Mouse (Mus musculus) activated CD4-positive, CD25-positive, alpha-beta regulatory T cell, adult 4 months (primary cell): ENCODE measurements at regions not wholly inside any gene's neighbourhood (a gene's known extent, or its start where the extent isn't known, plus 50 kb on each side); places are given as distances from the start of the nearest gene placed in this dataset.

Experiments
- ATAC-seq: one replicate; pipeline ENCODE4 v1.8.0; 2017

DNA sequence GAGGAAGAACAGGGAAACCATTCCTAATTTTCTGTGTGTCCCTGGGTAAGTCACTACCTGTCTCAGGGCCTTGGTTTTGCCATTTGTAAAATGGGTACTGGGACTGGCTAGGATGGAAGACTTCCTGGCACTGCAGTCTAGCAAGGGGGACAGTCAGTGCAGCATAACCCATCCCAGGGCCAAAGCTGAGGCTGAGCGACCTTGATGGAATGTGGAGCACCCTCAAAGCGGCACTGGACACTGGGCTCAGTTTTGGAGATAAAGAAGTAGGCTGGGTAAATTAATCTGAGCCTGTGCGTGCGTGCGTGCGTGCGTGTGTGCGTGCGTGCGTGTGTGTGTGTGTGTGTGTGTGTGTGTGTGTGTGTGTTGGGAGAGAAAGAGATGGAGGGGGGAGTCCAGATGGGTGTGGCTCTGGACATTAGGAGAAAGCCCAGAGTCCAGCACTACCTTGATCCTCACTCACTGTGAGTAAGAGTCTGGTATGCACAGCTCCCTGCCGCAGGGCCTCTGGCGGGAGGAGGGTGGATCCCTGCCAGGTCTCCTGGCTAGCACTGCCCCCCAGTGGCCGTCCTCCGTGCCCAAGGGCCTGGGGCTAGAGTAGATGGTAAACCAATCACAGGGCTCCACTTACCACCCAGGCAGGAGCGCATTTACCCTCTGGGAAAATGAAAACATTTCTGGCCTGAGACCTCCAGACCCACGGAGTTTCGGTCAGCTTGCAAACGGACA lies 320.3 kb upstream of the Dio3 start:
- no peak for ATAC-seq

DNA sequence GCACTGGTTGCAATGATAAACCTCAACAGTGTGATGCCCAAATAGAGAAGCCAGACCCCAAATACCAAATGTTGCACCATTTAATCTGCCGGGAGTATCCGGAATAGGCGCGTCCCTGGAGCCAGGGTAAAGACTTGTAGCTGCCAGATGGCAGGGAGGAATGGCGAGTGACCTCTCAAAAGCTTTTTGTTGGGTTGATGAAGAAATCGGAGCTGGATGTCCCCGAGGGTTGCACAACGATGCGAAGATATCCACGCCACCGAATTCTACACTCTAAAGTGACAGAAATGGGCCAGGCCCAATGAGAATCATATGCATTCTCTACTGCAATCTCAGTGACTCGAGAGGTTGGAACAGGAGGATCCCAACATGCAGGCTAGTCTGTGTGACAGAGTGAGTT lies 312.1 kb upstream of the Dio3 start:
- no peak for ATAC-seq

DNA sequence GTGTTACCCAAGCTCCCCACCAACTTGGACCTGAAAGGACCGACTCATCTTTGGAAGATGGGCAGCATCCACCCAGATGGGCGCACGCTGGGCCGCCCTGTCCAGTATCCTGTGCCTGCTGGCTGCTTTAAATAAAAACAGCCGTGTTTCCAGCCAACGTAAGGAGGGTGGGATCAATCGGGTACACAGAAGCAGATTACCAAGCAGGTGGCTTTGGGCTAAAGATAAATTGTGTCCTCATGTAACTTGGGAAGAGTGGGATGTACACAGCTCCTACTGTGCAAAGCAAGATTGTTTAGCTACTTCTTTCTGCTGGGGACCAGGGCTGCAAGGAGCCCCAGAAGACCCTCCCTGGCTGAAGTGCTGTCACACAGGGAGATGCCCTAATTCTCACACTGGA lies 310.6 kb upstream of the Dio3 start:
- no peak for ATAC-seq

DNA sequence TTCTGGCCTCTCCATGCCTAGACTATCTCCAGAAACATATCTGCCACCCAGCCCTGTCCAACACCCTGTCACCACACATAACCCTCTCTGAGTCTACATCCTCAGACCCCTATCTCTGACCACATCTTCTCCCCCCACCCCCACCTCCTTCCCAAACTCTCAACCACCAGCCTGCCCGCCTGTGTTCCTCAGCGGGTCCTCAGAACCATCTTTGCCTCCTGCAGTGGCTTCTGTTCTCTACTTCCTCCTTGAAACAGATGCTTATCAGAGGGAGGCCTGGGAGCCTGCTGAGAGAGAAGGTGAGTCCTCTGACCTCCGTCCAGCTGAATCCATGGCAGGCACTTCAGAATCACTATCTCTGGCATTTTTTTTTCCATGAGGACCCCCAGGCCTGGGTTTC lies 307.4 kb upstream of the Dio3 start:
- ATAC-seq = no peak

DNA sequence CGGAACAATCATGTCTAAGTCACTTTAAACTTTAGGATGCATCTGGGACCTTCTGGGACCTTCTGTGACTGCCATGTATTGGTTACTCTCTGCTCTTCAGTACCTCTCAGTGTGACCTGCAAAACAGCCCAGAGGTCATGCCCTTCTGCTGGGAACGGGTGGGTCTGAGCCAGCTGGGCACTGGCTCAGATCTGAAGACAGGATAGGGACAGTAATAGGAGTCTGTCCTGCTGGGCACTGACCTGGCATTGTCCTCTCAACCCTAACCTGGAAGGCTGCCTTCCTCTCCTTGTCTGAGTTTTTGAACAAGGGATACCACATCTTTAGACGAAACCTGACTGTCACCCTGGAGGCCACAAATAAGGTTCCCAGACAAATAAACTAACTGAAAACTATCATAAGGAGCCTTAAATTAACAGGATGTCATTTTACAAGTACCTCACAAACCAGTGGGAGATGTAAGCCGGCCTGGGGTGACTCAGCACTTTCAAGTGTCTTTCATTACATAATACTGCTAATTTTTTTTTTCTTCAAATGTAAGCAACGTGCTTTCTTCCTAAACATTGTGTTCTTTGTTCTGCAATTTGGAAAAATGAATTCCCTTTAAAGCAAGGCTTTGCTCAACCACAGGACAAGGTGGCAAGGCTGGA lies 306.4 kb upstream of the Dio3 start:
- no peak for ATAC-seq

DNA sequence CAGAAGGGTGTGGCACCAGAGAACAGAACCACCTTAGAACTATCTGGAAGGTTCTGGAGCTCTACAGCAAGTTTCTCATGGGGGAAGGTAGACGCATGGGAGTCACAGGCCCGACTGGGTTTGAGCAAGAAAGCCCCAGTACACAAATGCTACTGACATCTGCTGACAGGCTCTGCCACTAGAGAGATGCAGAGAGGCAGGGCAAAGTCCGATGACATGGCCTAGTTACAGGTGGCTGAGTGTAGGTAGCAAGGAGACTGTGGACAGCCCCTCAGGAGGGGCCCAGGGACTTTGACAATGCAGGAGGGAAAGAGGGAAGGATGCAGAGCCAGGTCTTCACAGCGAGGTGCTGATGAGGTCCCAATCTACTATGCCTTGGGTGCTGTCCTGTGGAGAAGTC lies 305.3 kb upstream of the Dio3 start:
- no peak for ATAC-seq

DNA sequence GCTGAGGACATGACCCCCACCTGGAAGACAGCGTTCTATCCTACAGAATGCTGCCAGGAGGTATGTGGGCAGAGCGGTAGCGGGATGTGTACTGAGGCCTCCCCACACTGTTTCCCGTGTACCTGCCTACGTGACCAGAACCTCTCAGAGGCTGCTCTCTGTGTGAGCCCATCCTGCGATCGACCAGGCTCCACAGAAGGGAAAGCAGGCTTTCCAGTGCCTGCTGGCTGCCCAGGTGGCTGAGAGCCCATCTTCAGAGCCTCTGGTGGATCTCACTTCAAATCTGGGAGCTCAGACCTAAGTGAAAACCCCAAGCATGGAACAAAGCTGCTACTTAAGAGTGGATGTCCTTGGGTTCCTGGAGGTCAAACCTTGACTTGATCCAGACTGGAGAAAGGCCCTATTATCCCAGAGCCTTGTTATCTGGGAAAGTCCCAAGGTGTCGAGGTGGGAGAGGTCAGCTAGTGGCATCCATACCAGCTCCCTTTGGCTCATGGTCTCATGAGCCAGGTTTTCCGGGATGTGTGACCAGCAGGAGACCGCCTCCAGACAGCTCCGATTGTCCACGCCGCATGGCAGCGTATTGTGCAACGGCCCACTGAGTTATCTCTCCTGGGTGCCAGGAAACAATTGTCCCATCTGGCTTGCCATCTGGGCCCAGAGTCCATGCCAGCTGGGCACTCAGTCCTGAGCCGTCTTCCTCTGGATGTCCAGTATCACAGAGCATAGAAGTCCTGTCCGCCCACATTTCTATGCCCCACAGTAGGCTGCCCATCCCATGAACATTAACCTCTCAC lies 303.5 kb upstream of the Dio3 start:
- no peak for ATAC-seq

DNA sequence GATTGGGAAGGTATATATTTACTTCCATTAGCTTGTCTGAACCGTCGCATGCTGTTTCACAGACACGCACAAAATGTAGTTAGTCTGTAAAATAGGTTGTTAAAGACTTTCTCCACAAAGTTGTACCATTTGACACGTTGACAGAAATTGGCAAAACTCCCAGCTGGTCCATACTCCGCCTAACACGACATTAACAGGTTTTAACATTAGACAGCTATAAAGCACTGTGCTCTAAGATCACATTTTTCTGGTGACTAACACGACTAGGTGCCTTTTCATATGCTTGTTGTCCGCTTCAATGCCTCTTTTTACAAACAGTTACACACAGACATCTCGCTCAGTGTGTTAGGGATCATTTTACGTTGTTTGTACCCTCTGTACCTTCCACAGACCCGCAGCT lies 294.2 kb upstream of the Dio3 start:
- no peak for ATAC-seq

DNA sequence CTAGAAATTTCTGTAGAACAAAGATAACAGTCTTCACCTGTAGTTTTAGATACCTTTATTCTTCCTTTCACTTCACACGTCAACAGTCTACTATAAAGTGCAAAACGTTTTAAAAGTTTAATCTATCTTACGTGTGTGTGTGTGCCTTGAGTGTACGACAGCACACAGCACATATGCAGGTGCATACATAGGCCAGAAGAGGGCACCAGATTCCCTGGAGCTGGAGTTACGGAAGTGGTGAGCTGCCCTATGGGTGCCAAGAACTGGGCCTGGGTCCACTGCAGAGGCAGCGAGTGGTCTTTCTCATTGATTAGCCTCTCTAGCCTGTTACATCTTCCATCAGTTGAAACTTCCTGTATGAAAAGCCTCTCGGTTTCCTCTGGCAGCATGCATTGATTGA lies 285.5 kb upstream of the Dio3 start:
- no peak for ATAC-seq

DNA sequence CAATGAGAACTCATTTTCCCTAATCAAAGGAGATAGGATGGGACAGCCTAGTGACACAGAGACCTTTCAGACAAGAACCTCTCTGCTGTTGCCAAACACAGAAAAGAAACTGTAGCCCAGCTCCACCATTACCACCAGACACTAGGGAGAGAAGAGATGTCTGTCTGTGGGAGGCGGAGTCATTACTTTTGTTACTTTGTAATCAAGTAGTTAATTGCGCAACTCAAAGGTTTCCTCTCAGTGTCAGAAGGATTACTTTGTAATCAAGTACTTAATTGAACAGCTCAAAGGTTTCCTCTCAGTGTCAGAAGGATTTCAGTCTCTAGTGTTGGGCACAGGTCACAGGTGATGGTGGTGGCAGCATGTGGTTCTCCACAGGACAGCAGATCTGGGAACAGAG lies 276.2 kb upstream of the Dio3 start:
- ATAC-seq = no peak

DNA sequence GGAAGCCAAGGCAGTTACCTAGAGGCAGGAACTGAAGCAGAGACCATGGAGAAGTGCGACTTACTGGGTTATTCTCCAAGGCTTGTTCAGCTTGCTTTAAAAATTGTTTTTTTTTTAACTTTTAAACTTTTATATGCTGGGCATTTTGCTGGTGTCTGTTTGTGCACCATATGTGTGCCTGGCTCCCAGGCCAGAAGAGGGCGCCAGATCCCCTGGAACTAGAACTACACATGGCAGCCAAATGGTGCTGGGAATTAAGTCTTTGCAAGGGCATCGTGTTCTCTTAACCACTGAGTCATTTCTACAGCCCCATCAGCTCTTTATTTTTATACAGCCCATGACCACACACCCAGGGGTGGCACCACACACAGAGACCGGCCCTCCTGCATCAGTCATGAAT lies 269.7 kb upstream of the Dio3 start:
- ATAC-seq = no peak

DNA sequence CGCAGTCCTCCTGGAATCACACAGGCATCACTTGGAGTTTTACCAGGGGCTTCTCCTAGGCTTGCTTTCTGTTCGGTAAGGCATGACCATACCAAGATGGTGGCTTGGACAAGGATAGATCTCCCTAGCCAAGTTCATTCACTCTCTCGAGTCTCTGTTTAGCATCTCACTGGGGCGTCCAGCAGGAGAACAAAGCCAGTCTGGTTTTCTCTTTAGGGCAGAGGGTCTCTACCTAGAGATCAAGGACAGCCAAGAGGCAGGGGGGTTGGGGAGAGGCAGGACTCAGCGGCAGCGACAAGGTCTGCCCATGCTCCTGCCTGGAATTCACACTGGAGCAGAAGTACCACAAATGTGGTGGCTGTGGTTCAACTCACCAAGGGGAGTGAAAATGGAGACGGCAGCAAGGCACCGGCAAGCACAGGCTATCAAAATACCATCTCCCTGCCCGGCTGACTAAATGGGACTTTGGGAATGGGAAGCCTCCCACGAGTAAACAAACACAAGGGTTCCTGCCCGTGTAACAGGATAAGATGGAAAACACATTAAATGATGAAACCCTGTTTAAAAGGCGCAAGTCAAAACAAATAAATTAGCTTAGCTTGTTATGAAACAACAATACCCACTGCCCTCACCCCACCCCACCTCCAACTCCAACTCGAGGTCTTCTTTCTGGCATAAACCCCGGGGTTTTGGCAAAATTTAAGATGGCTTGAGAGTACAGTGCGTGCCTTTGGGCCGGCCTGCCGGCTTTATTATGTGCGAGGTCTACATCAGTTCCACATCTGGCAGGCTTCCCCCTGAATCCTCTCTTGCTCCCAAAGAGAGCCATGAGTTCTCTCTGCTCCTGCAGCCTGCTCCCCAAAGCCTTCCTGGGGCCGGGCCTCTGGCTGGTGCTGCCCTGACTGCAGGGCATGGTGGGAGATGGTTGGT lies 258.1 kb upstream of the Dio3 start:
- ATAC-seq = no peak

DNA sequence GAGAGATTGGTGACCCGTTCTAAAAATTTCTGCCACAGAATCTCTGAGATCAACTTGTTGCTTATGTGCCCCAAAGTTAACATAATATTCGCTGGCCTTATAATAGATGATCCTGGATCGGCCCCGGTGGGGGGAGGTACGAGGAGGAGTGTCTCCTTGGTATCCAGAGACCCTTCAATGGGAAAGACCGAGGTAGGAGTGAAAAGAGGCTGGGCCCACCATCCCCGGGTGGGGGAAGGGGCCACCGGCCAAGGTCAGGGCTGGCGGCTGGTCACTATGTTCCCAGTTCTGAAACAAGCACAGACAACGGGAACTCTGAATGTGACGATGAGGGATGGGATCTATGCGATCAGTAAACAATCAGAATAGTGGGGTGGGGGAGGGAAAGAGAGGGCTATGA lies 257.2 kb upstream of the Dio3 start:
- no peak for ATAC-seq

DNA sequence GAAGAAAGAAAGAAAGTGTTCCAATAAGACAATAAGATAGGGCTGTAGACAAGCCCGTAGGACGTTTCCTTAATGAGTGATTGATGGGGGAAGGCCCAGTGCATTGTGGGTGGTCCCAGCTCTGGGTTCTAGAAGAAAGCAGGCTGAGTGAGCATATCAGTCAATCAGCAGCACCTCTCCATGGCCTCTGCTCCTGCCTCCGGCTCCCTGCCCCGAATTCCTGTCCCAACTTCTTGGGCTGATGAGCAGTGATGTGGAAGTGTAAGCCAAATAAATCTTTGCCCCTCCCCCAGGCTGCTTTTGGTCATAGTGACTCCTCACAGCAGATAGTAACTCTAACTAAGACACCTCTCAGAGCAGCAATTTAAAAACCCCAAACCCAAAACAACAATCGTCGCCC lies 256.2 kb upstream of the Dio3 start:
- ATAC-seq = no peak

DNA sequence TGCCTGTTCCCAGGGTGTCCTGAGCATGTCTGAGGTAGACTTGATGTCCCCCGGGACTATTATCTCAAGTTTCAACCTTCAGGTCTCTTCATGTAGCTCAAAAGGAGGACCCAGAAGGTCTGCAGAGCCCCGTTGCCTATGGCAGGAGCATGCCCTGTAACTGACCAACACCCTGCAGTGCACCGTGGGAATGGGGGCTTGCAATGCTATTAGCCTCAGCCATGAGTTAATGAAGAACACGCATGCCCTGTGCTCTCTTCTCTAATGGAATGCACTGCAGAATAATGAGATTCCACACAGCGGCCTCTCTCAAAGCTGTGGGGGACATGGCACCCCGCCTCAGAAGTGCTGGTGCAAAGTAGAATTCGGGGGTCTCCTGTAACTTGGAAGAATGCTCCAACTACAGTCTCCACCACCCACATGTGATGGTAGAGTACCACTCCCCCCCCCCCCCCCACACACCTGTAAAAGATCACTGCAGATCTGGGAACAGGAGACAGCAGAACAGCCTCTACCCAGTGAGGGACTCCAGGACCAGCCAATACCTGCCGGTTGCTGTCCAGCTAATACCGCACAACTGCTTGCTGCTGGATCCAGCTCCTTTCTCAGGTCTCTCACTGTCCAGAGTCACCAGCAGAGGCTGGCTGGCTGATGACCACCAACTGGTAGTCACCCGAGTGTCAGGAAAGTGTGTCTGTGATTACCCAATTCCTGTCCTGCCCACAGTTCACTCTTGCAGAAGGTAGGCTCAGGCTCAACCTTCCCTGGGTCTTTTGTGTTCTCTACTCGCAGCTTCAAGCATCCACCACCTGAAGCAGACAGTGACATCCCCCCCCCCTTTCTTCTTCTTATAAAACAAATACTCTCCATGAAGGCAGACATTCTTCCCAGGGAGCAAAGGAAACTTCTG lies 255.4 kb upstream of the Dio3 start:
- ATAC-seq = no peak

DNA sequence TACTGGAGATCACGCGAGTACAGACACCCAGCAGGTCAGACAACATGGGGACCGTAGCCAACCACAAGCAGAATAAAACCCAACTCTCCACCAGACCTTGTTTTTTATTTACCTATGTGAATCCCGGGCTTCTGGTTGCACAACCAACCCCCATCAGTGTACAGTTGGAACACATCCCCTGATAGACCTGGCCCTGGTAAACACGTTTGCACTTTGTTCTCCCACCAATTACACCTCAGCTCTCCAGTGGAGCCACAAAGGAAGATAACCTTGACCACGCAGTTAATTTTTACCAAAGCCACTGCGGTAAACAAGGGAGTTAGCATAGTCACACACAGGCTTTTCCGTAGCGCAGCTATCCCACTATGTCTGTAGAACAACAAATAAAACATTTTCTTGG lies 254.6 kb upstream of the Dio3 start:
- ATAC-seq = no peak

DNA sequence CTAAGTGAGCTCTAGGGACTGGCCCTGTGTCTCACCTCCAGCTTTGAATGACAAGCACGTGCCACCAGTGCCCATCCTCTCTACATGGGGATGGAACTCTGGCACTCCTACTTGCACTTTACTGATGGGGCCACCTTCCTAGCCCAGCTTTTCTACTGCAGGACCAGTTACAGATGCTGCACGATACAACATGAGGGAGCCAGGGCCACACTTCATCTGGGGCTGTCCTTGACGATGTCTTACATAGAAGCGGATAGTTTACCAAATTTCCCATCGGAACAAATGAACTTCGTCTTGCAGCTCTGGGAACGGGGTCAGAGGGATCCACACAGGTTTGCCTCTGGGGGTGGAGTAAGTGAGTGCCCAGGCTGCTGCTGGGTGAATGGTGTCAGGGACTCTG lies 253.7 kb upstream of the Dio3 start:
- ATAC-seq = no peak

DNA sequence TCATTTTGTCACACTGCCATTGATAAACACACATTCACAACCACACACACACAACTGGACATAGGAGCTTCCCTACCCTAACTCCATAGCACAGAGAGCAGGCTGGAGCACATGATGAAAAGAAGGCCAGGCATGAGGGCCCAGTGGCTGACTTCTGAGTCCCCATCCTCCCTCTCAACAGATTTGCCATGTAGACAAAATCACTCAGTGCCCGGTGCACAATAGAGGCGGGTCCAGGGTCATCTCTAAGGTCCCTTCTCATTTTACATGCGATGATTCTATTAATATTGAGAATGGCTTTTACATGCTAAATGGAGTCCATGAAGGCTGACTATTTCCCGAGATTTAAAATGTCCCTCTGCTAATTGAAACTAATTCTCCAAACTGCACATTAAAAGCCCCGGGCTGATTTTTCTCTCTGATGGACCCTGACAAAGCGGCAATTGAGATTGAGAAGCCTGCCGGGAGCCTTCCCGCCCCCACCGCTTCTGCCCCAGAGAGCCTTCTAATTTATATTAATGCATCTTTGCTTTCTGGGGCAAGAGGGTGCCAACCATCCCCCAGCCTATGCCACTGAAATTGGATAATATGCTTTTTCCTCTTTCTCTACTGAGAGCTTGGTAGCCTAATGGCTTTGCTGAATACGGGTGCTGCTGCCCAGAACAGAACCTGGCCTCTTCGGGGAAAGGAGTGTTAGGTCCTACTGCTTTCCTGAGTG lies 252.7 kb upstream of the Dio3 start:
- ATAC-seq = no peak

DNA sequence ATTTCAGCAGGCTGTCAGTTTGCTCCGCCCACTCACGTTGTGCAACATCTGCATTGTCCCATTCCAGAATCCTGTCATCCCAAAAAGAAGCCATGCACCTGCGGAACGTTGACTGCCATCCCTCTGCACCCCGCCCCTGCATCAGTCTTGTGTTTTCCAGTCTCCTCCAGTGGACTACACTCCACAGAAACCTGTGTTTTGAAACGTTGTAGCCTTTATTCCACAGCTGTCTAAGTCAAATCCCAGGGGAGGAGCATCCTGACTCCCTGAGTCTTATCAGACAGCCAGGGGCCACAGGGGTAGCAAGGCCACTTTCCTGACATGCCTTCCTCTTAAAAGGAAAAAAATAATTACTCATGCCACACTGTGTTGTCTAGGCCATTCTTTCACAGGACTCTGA lies 251.5 kb upstream of the Dio3 start:
- ATAC-seq = no peak

DNA sequence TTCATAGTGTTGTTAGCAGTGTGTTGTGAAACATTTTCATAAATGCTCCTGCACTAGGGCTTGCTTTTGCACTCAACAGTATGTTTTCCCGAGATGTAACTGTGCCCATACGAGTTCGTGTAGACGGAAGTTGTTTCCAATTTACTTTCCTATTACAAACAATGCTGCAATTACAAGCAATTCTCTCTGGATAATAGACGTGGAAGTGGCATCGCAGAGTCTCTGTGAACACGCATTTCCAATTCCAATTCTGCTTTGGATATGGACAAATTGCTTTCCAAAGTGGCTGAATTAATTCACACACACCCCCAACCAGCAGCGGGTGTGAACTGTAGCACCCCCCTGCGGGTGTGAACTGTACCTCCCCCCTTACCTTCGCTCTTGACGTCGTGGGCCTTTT lies 250.9 kb upstream of the Dio3 start:
- ATAC-seq = no peak

DNA sequence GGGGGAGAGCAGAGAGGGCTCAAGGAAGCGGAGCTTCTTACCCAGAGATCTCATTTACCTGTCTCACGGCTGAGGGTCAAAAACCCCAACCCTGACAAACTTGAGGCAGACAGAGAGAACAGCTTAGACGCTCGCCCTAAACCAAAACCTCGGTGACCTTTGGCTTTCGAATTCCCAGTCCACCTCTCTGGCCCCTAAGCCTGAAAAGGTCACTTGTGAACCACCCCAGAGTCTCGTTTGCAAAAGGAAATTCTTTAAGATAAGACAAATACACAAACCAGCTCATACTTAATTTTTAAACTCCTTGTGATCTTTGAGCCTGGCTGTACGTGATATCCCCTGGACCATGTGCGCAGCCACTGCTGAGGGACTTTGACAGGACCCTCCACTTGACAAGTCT lies 250.2 kb upstream of the Dio3 start:
- ATAC-seq = no peak
